Mouse (Mus musculus): ENCODE results near the gene Mpped2. TPM values are rescaled to one million over a fixed set of nuclear protein-coding genes. Genes with fewer than 3 reads are reported as not detected.
A peak's percentile ranks its signal among the peaks of the same experiment; 100 is the strongest.

Gene Mpped2
- total RNA-seq, 1 experiment from 2014 or later, result 39.5 TPM

- DNase-seq, result no peak
Observed at GRCm38 (mm10) chr2:106746211-106746610, 53.1 kb downstream of the Mpped2 start.

- no peak for DNase-seq
Observed at GRCm38 (mm10) chr2:106746905-106747304, 53.8 kb downstream of the Mpped2 start.

GRCm38 (mm10) chr2:106747342-106747741, 54.3 kb downstream of the Mpped2 start:
- DNase-seq, result no peak

GRCm38 (mm10) chr2:106750878-106751277, 57.8 kb downstream of the Mpped2 start:
- DNase-seq, result no peak

- DNase-seq, result no peak
Observed at GRCm38 (mm10) chr2:106753703-106754102, 60.6 kb downstream of the Mpped2 start.

GRCm38 (mm10) chr2:106754696-106755095, 61.6 kb downstream of the Mpped2 start:
- DNase-seq, result no peak

- no peak for DNase-seq
Observed at GRCm38 (mm10) chr2:106756354-106757103, 63.5 kb downstream of the Mpped2 start.

GRCm38 (mm10) chr2:106762920-106763319, 69.9 kb downstream of the Mpped2 start:
- no peak for DNase-seq

- DNase-seq, result no peak
Observed at GRCm38 (mm10) chr2:106769236-106769635, 76.2 kb downstream of the Mpped2 start.

GRCm38 (mm10) chr2:106772643-106773042, 79.6 kb downstream of the Mpped2 start:
- DNase-seq, result no peak

GRCm38 (mm10) chr2:106774251-106775196, 81.5 kb downstream of the Mpped2 start:
- no peak for DNase-seq

GRCm38 (mm10) chr2:106775994-106776393, 82.9 kb downstream of the Mpped2 start:
- no peak for DNase-seq

GRCm38 (mm10) chr2:106778861-106779516, 85.9 kb downstream of the Mpped2 start:
- no peak for DNase-seq

- DNase-seq, result no peak
Observed at GRCm38 (mm10) chr2:106781181-106782179, 88.4 kb downstream of the Mpped2 start.

- DNase-seq, result no peak
Observed at GRCm38 (mm10) chr2:106783311-106783710, 90.2 kb downstream of the Mpped2 start.

- DNase-seq, result peak; percentile 47
Observed at GRCm38 (mm10) chr2:106788055-106788454, 95.0 kb downstream of the Mpped2 start.

GRCm38 (mm10) chr2:106788573-106788972, 95.5 kb downstream of the Mpped2 start:
- DNase-seq, result no peak

GRCm38 (mm10) chr2:106789694-106790328, 96.7 kb downstream of the Mpped2 start:
- DNase-seq, result no peak

GRCm38 (mm10) chr2:106790329-106790701, 97.2 kb downstream of the Mpped2 start:
- DNase-seq, result no peak

- DNase-seq, result no peak
Observed at GRCm38 (mm10) chr2:106796246-106796645, 103.2 kb downstream of the Mpped2 start.

GRCm38 (mm10) chr2:106797855-106798254, 104.8 kb downstream of the Mpped2 start:
- no peak for DNase-seq

All from adrenal gland, postnatal 25 days (tissue).